Comparison of ENCODE assay signal across 20 mouse cellular contexts in genomic region chrX:9467020-9467419, GRCm38 (mm10). TPM values are rescaled to one million over a fixed set of nuclear protein-coding genes. Genes with fewer than 3 reads are reported as not detected.
A peak's percentile ranks its signal among the peaks of the same experiment; 100 is the strongest.
DNase-seq lines count a peak whose midpoint lies in the region; ATAC-seq and TF ChIP-seq lines count a peak whose summit lies in the region.
"Had no signal": no experiment of that assay in that cellular context is flagged by ENCODE, and none has a peak within 500 bp of the region (broad histone marks: within the 10 kb centered on the region; RNA-seq: fewer than 3 reads in every experiment).

No protein-coding gene starts in this region.

- peak; percentile 35 to 46 for DNase-seq in B cell, adult 2 months
- no peak for DNase-seq in cerebellum, adult 8-10 months
- DNase-seq in layer of hippocampus, postnatal 36 days = no peak
- DNase-seq in ovary, postnatal 14 days (ENCODE audit: low spot score) = no peak
- DNase-seq in kidney, postnatal 10 days = no peak
- DNase-seq: adrenal gland, postnatal 25 days; cerebellum, adult 11 months; cerebellum, adult 9-11 months; cerebellum, postnatal 36 days; forebrain, postnatal 0 days; gastrocnemius, postnatal 14 days had no signal

- TF ChIP-seq POLR2A in bone marrow, adult 2 months (IDR thresholded peaks at IDR 0.05; ENCODE audit: borderline replicate concordance, control insufficient read depth, low read depth, low read length) = no peak

- ATAC-seq in hematopoietic stem cell, adult 5-6 weeks (replicated peaks in 1 of 2; ENCODE audit: insufficient read depth in 1 of 2, low FRiP score in 2 of 2, low TSS enrichment in 1 of 2, low read depth in 1 of 2, poor library complexity in 2 of 2, severe bottlenecking in 2 of 2) = peak; percentile 42 to 74; a peak in 1 of 4 replicates
- ATAC-seq in monocyte, adult 5-6 weeks (replicated peaks; ENCODE audit: insufficient number of reproducible peaks, low FRiP score, low TSS enrichment, poor library complexity, severe bottlenecking) = peak; percentile 33; the same call in 1 of the 2 replicates
- ATAC-seq: activated CD4-positive, CD25-positive, alpha-beta regulatory T cell, adult 4 months; forebrain, embryonic 13.5 days; forebrain, postnatal 0 days; hindbrain, embryonic 16.5 days; Patski had no signal

- WGBS in bone marrow, adult 2 months = 32% methylated on average over 4 of the region's 4 CpGs

- no peak overlapping the region; the same call in 1 of the 2 replicates for H3K27ac ChIP-seq in bone marrow, adult 2 months (ENCODE audit: control insufficient read depth, insufficient read depth, low read depth, low read length, poor library complexity)
- H3K27ac ChIP-seq: embryonic facial prominence, embryonic 10.5 days; forebrain, embryonic 13.5 days had no signal

- TF ChIP-seq CTCF in bone marrow, adult 2 months (IDR thresholded peaks at IDR 0.05; ENCODE audit: control insufficient read depth, insufficient read depth, low read length) = no peak

- no peaks in the 10 kb centered on the region; the same call in 1 of the 2 replicates for H3K4me1 ChIP-seq in bone marrow, adult 2 months (ENCODE audit: control insufficient read depth, insufficient read depth, low read length)
- H3K4me1 ChIP-seq: embryonic facial prominence, embryonic 10.5 days; forebrain, embryonic 13.5 days; heart, embryonic 12.5 days had no signal

- peak overlapping the region; percentile 51 for H3K4me3 ChIP-seq in bone marrow, adult 2 months (replicated peaks; ENCODE audit: control insufficient read depth, low read depth, low read length)
- H3K4me3 ChIP-seq: embryonic facial prominence, embryonic 10.5 days; forebrain, embryonic 13.5 days; heart, embryonic 12.5 days had no signal

RNA-seq across cellular contexts. Expression of gene Cybb, which starts 20.6 kb away (rescaled TPM):
- polyA plus RNA-seq in bone marrow, adult 2 months (2011; ENCODE audit: insufficient read depth, insufficient read length, low replicate concordance, missing spikeins) = 27.3 and 62.6 TPM in 2 replicates
- 49.3 and 108 TPM in 2 replicates for total RNA-seq in hematopoietic stem cell, adult 5-6 weeks (2017)
- 809 to 1,358 TPM (median 1,349 TPM) in 3 replicates for total RNA-seq in monocyte, adult 5-6 weeks (2017)
- under 1 TPM; 0.61 to 0.80 TPM for total RNA-seq in layer of hippocampus, postnatal 36 days (2021)
- polyA plus RNA-seq: Patski had no signal

Comparison
In these comparisons a context has a peak if more than half of its experiments do, and no peak if none do; other contexts are left out.
1. DNase-seq: peak in B cell, adult 2 months (2 of 2); none in cerebellum, adult 8-10 months (single experiment), layer of hippocampus, postnatal 36 days (0 of 2), ovary, postnatal 14 days (single experiment) and kidney, postnatal 10 days (single experiment).
2. RNA of gene Cybb, which starts 20.6 kb away (total RNA-seq): 809 to 1,358 TPM in monocyte, adult 5-6 weeks and 49.3 to 108 TPM in hematopoietic stem cell, adult 5-6 weeks; 0.61 to 0.80 TPM in layer of hippocampus, postnatal 36 days; every median in the first group is over 10 times any median in the second.